Mouse (Mus musculus): ENCODE results near the gene Angptl7.

DNA sequence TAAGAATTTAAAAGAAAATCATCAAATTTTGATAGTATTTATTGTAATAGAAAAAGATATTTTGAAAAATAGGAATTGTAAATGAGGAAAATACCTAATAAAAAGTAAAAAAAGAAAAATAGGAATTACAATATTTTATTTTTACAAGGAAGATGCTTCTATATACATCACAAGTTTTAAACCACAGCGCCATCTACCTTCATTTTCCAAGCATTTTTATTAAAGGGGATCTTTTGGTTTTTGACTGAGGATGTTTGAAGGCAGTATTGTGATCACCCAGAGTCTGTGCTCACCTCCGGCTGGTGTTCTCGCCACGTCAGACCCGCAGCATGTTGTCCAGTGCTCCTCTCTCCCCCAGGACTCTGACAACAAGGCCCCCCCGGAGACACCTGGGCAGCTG, 5.1 kb downstream of the Angptl7 start:
- TF ChIP-seq CTCF (IDR thresholded peaks at IDR 0.05; ENCODE audit: borderline replicate concordance, insufficient read depth, low read length): no peak
- TF ChIP-seq POLR2A (IDR thresholded peaks at IDR 0.05; ENCODE audit: low read depth, low read length): no peak
